Mouse (Mus musculus) hematopoietic stem cell, adult 5-6 weeks (primary cell): ENCODE data around the gene Ppih. TPM values are rescaled to one million over a fixed set of nuclear protein-coding genes. Genes with fewer than 3 reads are reported as not detected.
"Not testable (repeated sequence)": the region's sequence is repeated elsewhere in the genome, so short reads cannot be mapped to it uniquely, and the experiment has no call there.

Experiments
- ATAC-seq, 2 experiments: fragments of 125-278 bp in 1 of 2; replicated peaks in 1 of 2; 2 replicates each; pipeline ENCODE4 v1.8.0; 2016 to 2017; ENCODE audit warnings: inconsistent platforms in 2 of 2, mild to moderate bottlenecking in 2 of 2, moderate number of reproducible peaks in 2 of 2, low read depth in 1 of 2, moderate TSS enrichment in 1 of 2; ENCODE audit not compliant: low FRiP score in 2 of 2, poor library complexity in 2 of 2, severe bottlenecking in 2 of 2, insufficient read depth in 1 of 2, low TSS enrichment in 1 of 2
- total RNA-seq: library from RNA; stranded (forward); fragments of 172-1452, 232-1000 nt; gene quantifications from 2 replicates; pipeline ENCODE4 v1.2.3, GENCODE M21; 2017

The Ppih gene
- total RNA-seq, 1 experiment from 2014 or later, result 75.5 TPM

DNA sequence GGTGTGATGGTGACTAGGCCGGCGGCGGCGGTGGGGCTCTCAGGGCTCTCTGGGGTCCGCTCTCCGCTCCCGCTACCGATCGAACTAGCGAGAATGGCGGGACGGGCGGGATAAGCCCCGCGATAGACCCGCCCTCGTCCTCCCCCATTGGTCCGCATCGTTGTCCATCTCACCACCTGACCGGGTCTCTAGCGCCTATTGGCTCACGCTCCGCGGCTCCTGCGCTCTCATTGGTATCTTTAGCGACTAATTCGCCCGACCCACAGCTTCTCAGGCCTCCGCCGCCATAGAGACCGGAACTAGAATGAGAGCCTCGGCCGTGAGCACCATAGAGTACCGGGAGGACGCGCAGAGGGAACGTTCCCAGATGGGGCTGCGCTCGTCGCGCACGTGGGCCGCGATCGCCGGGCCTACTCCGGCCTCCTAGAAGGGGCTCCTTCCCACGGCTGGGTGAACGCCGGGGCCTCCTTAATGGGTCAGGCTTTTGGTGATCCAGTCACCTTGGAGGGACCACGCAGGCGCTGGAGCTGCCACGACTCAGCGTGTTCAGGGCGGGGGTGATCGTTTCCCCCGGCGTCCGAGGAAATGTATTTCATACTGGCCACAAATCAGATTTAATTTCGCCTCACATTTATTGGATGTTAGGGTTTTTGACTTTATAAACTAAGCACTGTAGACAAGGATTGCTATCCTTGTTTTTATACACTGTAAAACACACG, 25.8 kb downstream of the Ppih start, which contains the start of gene Ybx1:
TSS of gene Ybx1 (minus strand) at position 190 of the 719 bp plus-strand sequence.
- ATAC-seq, result peak; percentile 97 to 99

DNA sequence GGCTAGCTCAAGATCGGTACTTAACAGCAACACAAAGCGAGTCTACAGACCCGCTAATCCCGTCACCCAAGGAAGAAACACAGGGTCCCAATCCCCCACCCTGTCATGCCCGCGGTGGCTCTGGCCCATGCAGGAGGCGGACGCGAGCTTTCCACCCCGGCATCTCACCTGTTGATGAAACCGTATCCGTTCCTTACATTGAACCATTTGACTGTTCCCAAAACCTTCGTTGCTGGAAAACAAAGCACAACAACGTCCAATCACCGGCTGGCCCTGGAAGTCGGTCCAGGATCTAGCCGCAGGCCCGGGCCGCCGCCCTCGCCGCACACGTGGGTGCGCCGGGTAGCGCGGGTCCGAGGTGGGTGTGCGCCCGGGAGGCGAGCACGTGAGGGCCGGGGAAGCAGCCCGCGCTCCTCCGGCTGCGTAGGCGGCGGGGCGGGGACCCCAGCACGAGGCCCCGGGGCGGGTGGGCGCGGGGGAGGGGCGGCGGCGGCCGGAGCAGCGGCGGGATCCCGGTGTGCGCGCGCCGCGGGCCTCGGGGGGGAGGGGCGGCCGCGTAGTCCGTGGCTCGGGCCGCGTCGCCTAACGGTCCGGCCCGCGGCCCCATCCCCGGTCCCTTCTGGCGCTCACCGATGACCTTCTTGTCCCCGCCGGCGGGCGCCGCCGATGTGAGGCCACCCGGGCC, 26.6 kb downstream of the Ppih start:
- ATAC-seq, result no peak

DNA sequence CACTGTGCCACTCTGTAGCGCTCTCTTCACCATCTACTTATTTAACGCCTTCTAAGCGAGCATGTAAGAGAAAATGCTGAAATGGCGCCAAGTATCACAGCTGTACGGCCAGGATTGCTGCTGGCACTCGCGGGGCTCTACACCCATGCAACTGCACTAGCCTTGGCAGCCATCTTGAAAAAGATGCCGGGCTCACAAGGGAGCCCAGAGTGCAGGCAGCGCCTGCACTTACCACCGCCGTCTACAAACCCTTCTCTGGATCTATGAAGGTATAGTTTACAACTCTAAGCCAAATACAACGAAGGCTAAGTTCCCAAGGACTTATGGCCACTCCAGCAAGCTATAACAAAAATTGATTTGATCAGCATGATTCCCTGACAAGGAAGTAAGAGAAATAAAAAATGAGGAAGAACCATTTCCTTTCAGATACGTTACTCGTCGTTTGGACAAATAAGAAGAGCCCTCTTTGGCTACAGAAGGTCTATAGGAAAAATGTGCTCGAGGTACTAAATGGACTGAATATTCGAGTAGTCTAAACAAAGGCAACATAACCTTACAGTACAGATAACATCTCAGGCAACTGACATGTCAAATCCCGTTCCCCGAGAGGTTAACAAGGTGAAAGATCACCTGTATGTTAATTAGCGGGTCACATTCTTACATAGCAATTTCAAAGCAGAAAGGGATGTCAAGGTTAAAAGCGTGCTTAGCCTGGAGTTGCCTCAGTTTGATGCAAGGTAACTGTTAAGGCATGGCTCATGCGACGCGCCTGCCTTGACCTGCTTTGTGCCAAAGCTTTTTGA, 27.4 kb downstream of the Ppih start:
- peak; percentile 20 to 41; a peak in 1 of 4 replicates for ATAC-seq

DNA sequence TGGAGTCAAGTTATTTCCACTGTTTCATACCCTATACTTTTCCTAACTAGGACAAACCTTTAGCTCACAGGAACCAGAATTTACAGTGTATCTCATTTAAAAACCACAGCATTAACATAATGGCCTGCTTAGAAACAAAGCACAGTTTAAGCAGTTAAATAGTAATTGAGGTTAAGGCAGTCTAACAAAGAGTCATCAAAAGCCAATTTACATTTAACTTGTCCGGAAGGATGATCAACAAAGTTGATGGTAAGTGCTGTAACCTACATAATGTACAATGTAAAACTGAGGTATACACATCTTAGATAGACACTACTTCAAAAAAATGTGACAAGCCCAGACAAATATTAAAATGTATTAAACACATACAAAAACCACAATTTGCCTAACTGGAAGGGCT, 28.4 kb downstream of the Ppih start:
- ATAC-seq, result no peak

DNA sequence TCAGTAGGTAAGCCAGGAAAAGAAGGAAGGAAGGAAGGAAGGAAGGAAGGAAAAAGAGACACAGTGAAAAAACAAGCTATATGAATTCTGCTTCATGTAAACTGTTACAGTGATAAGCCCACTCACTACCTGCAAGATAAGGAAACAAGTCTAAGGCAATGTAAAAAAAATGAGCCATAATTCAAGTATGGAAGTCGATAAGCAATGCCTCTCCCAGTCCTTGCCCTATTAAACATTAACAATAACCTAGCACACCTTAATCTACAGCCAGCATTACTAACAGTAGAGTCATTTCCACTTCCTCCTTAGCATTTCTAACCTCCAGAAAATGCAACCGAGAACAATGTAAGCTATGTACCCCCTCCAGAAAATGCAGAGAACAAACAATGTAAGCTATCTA, 35.0 kb downstream of the Ppih start:
- no peak for ATAC-seq

DNA sequence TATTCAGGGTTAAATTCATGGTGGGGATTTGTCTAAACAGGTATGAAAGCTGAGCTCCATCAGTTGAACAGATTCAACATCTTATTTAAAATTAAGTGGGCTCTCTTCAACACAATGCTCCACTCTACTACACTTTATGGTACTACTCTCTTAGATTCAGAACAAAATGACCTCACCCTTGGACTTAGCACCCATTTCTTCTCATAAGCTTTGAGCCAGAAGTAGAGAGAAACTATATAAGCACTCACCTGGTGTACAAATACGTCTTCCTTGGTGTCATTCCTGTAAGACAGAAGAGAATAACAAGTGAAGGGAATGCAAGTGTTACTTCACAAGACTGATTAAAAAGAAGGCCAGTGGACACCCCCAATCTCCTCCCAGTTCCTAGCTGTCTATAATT, 35.5 kb downstream of the Ppih start:
- ATAC-seq, result no peak

DNA sequence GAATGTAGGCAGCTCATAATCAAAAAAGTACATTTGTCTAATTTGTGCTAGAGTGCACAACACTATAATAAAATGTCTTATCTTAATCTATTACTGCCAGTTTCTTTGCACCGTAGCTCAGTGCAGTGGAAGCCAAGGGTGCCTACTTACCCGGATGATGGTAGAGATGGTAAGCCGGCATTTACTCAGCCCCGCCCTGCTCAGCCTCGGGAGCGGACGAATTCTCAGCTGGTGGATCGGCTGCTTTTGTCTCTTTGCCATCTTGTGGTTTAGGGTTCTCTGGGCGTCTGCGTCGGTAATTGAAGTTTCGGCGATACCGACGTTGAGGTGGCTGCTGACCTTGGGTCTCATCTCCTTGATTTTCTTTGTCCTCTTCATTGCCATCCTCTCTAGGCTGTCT, 41.6 kb downstream of the Ppih start:
- ATAC-seq, result not testable (repeated sequence)

DNA sequence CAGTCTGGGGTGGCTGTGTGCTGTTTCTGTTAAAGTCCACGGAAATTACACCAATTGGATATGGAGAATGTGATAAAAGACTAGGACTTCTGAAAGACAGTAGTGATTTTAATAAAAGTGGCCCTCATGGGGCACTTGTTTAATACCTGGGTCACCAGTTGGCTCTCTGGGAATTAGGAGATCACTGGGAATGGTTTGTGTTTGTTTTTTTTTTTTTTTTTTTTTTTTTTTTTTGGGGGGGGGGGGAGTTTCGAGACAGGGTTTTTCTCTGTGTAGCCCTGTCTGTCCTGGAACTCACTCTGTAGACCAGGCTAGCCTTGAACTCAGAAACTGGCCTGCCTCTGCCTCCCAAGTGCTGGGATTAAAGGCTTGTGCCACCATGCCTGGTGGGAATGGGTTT, 44.6 kb downstream of the Ppih start:
- ATAC-seq, result no peak

DNA sequence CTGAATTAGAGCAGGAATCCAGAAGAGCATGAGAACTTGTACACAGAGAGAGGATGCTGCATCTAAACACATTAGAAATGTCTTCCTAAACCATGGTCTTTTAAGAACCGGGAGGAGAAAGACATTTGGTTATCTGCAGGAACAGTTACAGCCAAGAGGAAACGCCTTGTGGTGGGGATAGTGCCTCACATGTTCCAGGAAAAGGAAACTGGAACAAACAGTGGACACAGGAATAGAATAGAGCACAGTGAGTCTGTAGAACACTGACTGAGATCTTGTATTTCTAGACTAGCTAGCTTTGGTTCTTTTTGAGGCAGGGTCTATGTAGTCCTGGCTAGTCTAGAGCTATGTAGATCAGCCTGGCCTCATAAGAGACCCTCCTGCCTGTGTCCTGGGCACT, 45.1 kb downstream of the Ppih start:
- ATAC-seq, result no peak

DNA sequence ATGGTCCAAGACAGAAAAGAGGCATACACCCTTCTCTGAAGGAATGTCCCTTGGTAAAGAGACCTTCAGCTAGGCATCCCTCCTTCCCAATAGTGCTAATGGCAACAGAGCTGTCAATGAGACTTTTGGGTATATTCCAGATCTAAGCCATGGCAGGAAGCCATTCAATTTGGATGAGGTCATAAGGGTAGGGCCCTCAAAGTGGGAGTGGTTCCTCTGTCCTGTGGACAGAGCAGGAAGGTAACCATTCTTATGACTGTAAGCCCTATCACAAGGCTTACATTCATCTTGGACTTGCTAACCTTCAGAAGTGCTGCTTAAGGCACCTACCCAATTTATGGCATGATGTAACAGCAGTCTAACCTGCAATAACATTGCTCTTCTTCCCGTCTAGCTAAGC, 45.7 kb downstream of the Ppih start:
- ATAC-seq, result no peak

DNA sequence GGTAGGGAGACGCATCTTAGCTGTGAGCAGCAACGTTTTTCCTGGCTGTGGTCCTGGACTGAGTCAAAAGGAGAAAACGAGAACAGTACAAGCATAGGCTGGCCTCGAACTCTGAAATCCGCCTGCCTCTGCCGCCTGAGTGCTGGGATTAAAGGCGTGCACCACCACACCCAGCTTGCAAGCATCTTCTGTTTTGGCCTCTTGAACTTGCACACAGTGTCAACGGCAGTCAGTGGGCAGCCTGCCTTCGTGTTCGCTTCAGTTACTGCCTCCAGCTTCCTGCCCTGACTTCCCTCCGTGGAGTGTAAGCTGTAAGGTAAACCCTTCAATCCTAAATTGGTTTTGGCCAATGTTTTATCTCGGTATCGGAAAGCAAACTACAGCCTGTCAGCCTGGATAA, 53.7 kb downstream of the Ppih start:
- ATAC-seq, result no peak

DNA sequence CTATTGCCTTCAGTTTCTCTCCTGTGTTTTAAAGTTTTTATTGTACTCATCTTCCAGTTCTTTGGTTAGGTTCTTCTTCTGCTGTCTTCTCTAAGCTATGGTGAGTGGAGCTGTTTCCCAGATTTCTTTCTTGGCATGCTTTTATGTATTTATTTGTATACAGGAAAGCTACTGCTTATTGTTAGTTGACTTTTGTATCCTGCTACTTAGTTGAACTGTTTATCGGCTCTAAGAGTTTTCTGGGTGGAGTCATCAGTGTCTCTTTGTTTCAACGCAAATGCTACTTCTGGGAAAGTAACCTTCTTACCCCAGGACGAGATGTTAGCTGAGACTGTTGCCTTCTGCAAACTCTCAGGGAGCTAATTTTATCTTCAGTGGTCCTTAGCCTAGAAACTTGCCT, 56.9 kb downstream of the Ppih start:
- ATAC-seq, result no peak

DNA sequence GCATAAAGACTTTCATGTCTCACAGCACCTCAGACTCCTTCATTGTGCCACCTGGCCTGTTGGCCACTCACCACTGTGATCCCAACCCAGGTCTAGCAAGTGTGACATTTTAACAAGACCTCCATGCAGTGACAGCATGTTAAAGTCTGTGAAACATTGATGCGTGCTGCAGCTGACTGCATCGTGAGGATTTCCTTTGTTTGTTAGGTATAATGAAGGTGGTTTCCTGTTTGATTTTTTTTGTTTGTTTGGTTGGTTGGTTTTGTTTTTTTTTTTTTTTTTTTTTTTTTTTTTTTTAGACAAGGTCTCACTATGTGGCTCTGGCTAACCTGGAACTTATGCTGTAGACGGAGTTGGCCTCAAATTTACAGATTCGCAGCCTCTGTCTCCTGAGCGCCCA, 57.9 kb downstream of the Ppih start:
- ATAC-seq, result no peak

DNA sequence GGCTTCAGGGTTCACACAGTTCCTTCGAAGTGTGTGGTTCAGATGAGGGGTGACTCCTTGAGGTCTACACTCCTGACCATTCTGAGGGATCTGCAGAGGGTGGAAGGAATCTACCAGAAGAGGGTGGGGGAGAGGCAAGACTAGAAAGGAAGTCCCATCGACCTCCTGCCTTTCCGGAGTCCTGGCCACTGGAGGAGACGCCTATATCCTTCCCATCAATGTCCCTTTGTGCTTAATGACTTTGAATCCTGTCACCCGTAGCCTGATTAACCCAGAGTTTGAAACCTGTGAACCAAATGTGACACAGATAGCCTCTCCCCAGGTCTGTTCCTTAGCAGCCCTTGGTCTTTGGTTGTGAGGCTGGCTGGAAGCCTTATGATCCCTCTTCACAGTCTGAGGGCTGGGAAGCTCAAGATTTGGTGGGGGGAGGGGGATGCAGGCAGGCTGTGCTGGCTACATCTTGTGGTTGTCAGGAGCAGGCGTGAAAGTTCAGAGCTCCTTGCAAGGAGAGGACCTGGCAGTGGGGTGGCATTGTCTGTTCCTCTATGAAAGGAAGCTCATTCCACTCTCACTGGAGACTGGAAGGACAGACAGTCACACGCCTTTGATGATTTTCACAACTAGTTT, 59.1 kb downstream of the Ppih start:
- no peak for ATAC-seq

DNA sequence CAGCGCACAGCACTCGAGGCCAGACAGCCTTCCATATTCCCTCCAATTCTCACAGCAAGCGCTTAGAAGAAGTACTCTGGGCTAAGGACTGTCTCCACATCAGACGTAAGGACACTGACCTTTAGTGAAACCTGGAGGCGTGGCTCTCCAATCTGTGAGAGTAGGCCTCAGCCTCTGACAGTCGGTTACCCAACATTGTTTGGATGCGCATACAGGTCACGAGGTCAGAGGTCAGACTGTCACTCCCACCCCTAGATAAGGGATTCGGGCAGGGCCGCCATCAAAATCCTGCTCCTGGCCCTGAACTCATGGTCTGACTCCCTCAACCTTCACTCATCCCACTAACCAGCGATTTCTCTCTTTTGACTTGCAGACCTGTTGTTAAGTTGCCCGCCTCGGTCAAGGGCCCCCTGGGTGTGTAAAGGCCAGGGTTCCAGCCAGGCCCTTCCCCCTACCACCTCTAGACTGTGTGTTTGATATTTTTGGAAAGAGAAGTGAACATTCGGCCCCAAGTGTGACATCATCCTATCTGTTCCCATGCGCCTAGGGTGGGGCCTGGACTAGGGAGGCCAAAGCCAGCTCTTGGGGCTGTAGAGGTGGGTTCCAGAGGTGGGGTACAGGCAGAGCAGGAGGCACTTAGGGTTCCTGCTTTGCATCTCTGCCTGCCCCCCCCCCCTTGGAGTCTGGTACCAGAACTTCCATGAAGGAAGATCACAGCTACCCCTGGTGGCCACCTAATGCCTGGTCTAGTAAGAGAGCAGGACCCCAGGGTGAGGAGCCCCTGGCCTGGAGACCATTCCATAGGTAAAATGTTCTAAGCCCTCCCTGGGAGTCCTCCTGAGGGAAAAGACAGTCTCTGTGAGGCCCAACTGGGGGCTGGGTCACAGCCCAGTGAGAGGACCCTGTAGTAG, 60.7 kb downstream of the Ppih start:
- ATAC-seq, result no peak

DNA sequence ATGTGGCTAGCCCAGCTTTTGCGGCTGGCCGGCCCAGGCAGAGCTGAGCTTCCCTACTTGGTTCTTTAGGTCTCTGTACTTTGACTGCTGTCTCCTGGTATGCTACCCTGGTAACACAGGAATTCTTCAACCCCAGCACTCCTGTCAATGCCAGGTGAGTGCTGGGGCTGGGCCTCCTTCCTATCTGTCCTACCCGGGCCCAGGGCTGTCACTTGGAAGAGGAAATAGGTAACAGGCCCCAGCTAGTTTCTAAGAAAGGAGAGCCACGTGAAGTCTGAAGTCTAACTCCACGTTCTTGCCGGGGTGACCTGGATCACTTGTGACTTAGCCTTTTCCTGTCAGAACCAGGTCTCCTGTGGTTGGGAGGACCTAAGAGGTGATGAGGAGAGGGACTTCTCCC, 63.3 kb downstream of the Ppih start:
- no peak for ATAC-seq

DNA sequence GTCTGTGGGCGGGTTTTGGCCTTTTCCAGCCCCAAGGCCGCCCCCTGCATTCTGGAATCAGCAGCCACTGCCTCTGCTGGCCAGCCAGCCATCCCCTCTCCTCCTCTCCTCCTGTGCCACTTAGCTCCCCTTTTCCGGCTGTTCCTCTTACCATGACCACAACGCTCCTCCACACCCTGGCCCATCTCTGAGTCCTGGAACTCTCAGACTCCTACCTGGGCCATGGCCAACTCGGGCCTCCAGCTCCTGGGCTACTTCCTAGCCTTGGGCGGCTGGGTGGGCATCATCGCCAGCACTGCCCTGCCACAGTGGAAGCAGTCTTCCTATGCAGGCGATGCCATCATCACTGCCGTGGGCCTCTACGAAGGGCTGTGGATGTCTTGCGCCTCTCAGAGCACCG, 65.0 kb downstream of the Ppih start, which contains the start of gene Cldn19:
TSS of gene Cldn19 (plus strand) at position 64 of the 400 bp plus-strand sequence.
- no peak for ATAC-seq
